Mouse (Mus musculus) c-Kit-positive CD71-negative TER-119-negative erythroid progenitor cells, embryonic 14.5 days (primary cell): ENCODE results near the gene F5.
A peak's percentile ranks its signal among the peaks of the same experiment; 100 is the strongest.

ENCODE experiments used
- DNase-seq: peaks from one replicate; pipeline ENCODE4 v3.0.0-alpha.2; 2013; ENCODE audit warnings: low read depth

Gene F5

DNA sequence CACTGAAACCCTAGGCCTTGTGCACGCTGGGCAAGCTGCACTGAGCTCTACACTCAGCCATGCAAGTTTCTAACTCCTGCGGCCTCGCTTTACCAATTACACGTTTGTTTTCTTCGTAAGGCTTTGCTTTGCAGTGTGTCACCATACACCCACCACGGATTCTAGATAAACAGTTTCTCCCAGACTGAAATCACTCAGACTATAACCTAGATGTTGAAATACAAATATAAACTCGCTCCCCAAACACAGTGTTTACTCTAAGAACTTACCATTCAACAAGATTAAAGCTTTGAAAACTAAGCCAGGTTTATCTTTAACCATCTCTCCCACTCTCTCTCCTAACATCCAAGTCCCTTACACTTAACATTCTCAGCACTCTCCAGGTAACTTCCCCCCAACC lies 83.4 kb downstream of the F5 start:
- no peak for DNase-seq

DNA sequence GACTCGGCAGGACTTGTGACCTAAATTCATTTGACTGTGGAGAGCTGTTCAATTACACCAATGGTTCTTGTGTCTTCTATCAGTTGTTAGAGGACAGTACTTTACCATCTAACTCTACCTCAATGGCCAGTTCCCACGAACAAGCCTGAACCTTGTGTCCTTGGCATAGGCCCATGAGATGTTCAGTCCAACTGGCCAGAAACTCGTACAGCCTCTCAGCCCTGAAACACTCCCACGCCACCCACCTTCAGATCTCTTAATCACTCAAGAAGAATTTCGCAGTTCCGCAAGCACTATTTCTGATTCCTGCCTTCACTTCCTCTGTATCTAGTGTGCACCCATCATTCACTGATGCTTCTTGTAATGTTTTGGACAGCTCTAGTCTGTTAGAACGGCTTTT lies 84.4 kb downstream of the F5 start:
- no peak for DNase-seq

DNA sequence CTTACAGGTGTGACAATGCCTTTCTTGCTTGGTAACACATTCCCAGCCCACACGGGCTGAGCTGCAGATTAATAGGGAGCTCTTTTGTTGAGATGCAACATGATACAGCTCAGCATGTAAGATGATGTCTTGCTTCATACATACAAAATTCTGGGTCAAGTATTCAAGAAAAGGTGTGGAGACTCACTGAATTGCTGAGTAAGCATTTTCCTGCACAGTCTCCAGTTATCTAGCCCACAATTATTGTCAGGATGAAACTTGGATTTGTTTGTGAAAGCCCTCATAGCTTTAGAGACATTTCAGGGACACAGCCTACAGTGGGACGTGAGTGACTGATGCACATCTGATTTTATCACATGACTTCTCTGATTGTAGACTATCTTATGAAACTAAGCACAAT lies 89.9 kb downstream of the F5 start:
- no peak for DNase-seq

DNA sequence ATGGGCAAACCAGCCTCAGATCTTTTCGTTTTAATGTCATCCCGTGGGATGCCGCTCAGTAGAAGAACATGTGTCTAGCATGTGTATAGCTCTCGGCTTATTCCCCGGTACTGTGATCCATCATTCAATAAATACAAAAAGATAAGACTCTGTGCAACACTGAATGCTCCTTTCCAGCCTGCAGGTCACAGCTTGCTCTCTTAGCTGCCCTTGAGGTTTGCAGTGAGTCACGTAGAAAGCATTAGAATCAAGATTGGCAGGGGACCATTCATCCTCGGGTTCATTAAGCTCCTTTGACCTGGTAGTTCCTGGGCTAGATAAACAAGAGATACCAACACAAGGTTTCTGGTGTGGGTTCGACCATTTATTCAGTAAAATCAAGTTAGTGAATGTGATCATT lies 91.2 kb downstream of the F5 start:
- no peak for DNase-seq

DNA sequence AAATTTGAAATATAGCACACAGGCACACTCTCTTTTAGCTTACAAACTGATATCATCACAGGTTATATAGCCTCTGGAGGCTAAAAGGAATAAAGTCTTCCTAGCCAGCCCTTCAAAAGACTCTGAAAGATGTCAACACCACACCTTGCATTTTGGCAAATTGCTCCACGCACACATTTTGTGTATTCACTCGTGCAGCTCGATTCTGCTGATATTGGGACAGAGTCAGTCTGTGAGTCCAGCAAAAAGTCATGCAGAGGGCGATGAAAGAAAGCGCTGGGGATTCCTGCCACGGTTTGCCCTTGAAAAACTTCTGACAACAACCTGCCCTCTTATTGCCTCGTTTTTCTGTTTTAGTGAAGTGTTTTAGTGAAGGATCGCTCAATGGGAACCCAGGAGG lies 95.8 kb downstream of the F5 start:
- DNase-seq: no peak

DNA sequence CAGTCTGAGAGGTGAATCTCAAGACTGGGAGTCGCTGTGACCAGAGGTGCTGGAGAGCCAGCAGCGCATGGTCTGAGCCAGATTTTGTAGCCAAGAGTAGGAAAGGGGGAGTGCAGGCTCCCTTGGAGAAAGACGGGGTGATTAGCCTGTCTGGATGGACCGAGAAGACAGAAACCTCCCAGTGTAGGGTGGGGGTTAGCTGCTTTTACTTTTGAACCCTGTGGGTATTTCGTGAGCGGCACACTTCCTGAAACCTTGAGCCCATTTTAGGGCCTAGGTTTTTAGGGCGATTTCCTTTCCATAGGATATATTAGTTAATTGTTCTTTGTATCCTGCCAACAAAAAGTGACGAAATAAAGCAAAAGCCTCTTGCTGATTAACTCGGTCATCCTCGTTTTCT lies 96.3 kb downstream of the F5 start:
- no peak for DNase-seq

DNA sequence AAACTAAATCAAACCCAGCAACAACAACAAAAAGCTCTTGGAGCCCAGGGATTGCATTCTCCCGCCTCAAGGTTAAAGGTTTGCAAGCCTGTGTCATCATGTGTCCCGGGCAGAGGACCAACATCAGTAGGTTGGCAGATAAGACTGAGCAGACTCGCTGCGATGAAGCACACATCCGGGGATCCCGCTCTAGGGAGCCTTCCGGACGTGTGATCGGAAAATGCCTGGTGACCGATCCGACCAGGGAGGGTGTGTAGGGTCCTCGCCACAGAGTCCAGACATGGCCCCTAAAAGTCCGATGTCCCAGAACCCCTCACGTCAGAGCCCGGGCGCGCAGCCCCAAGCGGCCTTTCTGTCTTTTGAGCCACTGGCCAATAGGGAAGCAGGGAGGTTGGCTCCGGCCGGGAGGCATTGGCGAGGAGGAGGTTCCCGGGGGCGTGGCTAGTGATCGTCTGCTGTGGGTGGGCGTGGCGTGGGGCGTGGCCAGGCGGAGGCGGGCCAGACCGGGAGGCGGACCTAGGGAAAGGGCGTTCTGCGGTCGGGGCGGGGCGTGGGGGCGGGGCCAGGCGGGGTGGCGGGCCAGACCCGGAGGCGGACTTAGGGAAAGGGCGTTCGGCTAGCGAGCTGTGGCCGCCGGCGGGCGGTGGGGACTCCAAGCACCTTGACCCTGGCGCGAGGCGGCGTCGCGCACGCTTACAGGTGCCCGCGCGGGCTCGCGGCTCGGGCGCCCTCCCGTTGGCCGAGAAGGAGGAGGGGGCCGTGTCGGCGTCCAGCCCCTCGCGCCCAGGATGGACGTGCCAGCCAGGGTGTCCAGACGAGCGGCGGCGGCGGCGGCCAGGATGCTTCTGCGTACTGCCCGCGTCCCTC lies 97.1 kb downstream of the F5 start, which contains the start of gene Slc19a2:
Gene Slc19a2 (plus strand): TSS at position 582 of the 867 bp plus-strand sequence.
- peak; percentile 91 for DNase-seq

DNA sequence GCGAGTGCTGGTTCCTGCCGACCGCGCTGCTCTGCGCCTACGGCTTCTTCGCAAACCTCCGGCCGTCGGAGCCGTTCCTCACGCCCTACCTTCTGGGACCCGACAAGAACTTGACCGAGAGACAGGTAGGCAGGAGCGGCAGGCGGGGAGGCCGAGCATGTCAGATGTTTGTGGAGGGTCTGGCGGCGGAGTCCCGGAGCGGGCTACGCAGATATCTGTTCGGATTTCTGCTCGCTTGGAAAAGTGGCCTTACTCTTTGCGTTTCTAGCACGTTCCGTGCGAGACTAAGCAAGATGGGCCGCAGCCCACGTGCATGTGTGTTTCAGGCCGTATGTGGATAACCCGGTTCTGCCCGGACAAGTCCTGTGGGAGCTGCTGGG lies 97.7 kb downstream of the F5 start:
- no peak for DNase-seq

DNA sequence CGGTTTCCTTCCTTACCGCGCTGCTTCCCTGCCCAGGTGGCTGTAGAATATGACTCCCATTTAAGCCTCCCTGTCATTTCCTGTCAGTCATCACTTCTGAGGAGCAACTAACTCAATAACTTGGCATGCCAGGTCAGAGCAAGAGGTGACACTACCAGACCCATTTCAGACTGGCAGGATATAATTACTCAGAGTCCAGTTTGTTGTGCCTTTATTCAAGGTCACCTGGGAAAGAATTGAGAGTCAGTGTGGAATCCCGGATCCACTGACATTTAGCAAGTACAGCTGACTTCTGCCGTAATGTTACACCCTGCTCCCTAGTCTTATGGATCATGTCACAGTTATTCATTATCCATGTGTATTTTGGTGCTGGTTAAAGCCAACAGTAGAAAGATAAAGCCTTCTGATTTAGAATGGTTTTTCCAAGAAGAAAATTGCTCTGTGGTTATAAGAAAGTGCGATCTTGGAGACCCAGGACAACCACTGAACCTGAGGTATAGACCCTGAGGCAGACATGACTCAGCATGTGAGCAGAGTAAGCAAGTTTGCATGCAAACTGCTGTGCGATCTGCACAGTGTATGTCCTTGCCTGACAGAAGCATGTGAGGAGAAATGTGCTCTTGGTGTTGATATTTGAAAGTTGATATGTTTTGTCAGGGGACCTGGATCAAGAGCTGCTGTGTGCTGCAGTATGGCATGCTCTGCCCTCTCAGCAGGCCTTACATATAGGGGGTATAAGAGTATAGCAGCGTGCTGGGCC lies 98.9 kb downstream of the F5 start:
- no peak for DNase-seq

DNA sequence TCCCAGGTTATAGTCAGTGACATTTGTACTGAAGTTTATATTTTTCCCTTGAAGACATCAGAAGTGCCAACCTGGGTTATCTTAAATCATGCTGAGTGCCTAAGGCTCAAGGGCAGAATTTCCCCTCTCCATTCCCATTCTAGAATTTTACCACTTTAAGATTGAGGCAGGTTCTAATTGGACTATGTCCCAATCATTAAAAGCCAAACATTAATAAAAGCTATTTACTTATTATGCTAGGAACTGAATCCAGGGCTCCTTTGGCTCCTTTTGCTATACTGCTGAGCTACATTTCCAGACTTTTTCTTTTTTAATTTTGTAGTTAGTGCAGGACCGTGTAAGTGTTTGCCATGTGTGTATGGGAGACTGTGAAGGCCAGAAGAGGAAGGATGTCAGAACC lies 99.8 kb downstream of the F5 start:
- DNase-seq: no peak

DNA sequence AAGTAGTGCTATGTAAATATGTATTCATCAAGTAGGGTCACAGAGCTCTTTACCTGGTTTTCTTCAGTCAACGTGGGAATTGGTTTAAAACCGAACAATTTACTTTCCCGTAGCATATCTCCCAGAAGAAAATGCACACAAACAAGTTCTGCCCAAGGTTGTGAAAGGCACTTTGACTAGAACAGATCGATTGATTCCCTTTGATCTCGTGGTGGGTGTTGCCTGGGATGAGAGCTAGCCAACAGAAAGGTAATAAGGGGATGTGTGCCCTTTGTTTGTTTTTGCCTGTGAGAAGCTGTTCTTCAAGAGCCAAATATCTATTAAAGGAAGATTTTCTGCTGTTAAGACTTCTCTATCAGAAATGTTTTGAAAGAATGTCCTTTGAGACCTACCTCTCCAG lies 100.9 kb downstream of the F5 start:
- no peak for DNase-seq

DNA sequence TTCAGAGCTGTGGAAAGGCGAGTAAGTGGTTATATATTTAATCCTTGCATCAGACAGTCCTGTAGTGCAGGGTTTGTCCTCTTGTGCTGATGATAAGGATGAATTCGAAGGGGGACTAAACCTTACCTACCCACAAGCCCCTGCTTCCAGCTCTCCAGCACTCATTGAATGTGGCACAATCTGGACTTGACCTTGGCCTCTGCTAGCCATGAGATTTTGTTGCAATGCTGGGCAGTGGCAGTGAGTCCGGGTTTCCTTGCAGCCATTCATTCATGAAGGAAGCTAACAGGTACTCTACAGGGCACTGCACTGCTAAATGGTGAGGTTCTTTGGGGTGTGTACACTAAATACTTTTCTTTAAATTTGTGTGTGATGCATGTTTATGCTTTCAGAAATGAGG lies 103.2 kb downstream of the F5 start:
- no peak for DNase-seq

DNA sequence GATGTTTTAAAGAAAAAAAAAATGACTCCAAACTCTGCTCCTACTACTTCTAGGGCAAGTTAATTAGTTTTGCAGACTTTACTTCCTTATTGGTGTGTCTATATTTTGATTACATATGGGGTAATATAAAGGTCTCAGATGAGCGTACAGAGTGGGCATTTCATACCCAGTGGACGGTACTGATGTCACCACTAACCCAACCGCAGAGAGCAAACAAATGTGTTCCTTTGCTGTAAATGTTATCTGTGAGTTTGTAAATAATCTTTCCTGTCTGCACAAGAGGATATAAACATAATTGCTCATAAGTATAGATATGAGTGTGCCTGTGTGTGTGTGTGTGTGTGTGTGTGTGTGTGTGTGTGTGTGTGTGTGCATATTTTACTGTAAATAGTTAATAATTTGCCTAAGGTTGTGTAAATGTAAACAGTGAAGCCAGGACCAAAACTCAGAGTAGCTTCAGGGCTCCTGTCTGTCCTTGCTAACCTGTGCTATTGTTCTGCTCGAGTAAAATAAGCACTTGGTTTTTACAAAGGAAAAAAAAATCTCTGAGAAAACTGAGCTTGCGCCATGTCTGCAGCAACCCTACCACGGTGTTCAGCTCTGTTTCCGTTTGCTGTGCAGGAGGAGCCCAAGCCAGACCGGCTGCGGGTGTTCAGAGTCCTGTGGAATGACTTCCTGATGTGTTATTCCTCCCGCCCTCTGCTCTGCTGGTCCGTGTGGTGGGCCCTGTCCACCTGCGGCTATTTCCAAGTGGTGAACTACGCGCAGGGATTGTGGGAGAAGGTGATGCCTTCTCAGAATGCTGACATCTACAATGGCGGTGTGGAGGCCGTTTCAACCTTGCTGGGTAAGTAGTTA lies 108.8 kb downstream of the F5 start:
- DNase-seq: no peak

DNA sequence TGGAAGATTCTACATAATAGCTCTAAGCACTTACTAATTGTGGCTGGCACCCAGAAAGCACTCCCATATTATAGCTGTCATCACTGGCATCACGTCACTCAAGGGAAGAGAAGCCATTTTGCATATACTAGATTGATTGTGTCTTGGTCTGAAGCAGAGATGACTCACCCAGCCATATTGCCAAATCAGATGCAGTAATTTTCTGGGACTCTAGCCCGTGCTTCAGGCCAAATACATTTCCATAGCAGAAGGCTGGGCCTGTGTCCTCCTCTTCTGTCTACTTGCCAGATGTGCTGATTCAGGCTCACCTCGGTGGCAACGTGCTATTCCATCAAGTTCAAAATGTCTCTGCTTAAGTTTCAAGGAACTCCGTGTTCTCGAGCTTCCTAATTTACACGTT lies 109.9 kb downstream of the F5 start:
- no peak for DNase-seq
